Mouse (Mus musculus) brown adipose tissue, adult 24 weeks (tissue): ENCODE measurements around the gene Vmn1r21. TPM values are rescaled to one million over a fixed set of nuclear protein-coding genes. Genes with fewer than 3 reads are reported as not detected.
"Not testable (repeated sequence)": the region's sequence is repeated elsewhere in the genome, so short reads cannot be mapped to it uniquely, and the experiment has no call there.

Experiments used
- H3K27ac ChIP-seq: fragments of 200-500 bp; replicated peaks from 2 replicates; pipeline ENCODE4 v1.5.1; 2012; ENCODE audit warnings: low read depth, mild to moderate bottlenecking, low read length
- H3K4me1 ChIP-seq: fragments of 200-500 bp; 2 replicates; pipeline ENCODE4 v1.6.1; 2012; ENCODE audit warnings: low read length, mixed read lengths; ENCODE audit not compliant: control insufficient read depth, insufficient read depth, insufficient read length
- H3K4me3 ChIP-seq: fragments of 200-500 bp; 2 replicates; pipeline ENCODE4 v1.5.1; 2012; ENCODE audit warnings: low read depth, mild to moderate bottlenecking, low read length, moderate library complexity; ENCODE audit not compliant: insufficient read depth
- polyA plus RNA-seq: library from polyadenylated mRNA; stranded (reverse); fragments of >200 nt; gene quantifications from 2 replicates; pipeline ENCODE4 v1.2.4, GENCODE M21; 2012; ENCODE audit not compliant: missing spikeins, insufficient read depth, insufficient read length

Vmn1r21 gene
- polyA plus RNA-seq: not detected in 2 replicates

DNA sequence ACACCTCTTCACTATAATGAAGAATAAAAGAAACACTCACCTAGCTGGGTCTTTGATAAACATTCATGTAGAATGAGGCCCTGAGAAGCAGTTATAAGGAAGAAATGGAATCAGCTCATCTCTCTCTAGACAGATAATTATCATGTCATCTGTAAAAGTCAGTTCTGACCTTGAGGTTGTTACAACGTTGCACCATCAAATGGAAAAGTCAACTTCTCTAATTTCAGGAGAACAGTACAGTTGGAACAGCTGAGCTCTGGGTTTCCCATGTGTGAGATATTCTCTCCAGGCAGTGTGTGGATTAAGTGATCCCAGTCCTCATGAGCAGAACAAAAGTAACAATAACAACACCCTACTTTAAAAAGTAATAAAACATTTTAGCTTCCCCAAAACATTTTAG lies at the start of gene Vmn1r21:
Gene Vmn1r21 (minus strand): TSS at position 58 of the 400 bp plus-strand sequence.
- H3K4me3 ChIP-seq: no peak within 1 kb of the TSS
- H3K4me1 ChIP-seq: no peaks in the 10 kb centered on the region
- no peak within 1 kb of the TSS for H3K27ac ChIP-seq

DNA sequence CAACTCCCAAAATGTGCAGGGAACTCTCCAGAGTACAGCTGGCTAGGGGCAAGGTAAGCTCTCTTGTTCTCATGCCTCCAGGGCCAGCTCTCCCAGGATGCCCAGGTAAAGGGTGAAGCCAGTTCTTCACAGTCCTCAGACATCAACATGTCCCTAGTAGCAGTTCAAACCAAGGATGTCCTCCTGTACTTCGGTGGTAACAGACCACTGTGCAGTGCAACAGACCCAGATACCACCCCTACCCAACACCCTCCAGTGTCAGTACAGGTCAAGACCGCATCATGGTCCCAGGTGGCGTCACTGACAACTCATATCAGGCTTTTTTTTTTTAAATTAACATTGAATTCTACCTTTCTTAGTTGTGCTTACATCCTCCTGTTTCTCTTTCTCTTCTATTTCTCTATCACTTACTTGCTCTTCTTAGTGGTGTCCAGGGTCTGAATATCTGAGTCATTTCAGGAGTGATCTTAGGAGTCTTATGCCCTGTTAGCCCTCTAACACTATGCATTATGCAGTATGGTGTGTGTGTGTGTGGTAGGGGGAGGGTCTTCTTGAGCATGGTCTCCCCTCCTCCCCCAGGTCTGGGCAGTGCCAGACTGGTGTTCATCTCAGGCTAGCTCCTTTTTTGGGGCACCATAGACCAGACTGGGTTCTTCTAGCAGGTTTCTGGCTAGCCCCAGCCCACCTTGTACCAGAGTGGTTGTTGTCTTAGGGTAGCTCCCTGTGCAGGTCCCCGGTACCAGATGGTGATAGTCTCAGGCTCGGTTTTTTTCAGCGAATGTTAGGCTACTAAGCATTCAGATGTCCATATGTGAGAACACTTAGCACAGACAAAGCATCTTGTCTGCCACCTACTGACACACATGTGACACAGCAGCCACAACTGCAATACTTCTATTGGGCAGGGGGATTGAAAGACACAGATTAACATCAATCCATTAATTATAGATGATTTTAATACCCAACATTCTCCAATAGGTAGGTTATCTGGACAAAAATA lies 9.2 kb upstream of the Vmn1r21 start:
- H3K27ac ChIP-seq: no peak overlapping the region
- H3K4me3 ChIP-seq: no peak overlapping the region
- no peaks in the 10 kb centered on the region for H3K4me1 ChIP-seq

DNA sequence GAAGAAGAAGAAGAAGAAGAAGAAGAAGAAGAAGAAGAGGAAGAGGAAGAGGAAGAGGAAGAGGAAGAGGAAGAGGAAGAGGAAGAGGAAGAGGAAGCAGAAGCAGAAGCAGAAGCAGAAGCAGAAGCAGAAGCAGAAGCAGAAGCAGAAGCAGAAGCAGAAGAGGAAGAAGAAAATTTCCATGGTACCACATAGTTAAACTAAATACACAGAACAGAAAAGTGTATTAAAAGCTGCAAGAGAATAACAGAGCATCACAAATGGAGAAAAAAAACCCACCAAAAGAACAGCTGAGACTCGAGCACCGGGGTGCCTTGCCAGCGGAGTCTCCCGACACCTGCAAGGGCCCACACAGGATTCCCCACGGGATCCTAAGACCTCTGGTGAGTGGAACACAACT lies 1.0 kb upstream of the Vmn1r21 start:
- not testable (repeated sequence) for H3K27ac ChIP-seq, H3K4me3 ChIP-seq, H3K4me1 ChIP-seq

DNA sequence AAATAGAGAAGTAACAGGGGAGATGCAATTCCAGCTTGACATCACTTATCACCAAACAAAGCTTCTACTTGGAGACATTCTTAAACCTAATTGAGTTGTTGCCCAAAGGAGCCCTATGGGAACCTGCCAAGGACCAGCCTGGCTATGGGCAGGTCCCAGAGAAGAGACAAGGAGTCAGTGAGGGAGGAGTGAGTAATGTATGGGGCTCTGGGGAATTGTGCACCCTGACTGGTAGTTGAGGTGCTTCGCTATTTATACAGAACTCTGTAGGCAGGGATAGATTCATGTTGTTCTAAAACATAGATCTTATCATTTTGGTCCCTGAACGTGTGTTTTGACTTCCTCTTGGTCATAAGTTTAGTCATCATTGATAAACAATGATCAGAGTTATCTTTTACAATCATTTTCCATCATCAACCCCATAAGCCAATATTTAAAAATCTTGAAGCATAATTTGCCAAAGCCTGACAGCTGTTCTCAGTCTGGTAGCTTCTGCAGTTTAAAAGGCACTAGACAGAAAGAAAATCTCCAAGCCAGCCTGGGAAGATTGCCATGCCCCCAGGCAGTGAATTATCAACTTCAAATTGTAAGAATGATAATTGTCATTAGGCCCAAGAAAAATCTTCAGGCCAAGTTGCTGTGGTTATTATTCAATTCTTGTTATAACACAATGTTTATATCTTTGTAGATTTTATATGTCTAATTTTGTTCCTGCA lies 10.3 kb downstream of the Vmn1r21 start:
- H3K27ac ChIP-seq: no peak overlapping the region
- no peak overlapping the region for H3K4me3 ChIP-seq
- H3K4me1 ChIP-seq: no peaks in the 10 kb centered on the region

DNA sequence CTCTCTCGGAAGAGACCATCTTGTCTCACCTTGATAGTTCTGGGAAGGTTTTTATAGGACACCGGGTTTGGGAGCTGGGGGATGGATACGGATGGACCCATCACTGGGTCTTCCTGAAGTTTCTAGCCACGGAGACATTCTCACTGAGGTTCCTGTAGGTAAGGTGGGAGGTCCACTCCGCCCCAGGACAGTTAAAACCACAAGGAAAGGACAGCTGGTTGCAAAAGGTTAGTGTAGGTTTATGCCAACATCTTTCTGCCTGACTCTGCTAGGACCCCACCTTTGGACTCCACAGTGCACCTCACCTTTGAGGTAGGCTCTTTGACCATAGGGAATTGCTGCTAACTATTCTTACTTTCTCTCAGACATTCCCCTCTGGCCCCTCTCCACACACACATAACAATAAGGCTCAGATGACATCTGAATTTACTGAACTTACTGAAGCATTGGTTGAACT lies 24.9 kb downstream of the Vmn1r21 start:
- Histone ChIP-seq H3K27ac (no peak overlapping the region), H3K4me1 (no peaks in the 10 kb centered on the region), H3K4me3 (peak overlapping the region; percentile 90)

DNA sequence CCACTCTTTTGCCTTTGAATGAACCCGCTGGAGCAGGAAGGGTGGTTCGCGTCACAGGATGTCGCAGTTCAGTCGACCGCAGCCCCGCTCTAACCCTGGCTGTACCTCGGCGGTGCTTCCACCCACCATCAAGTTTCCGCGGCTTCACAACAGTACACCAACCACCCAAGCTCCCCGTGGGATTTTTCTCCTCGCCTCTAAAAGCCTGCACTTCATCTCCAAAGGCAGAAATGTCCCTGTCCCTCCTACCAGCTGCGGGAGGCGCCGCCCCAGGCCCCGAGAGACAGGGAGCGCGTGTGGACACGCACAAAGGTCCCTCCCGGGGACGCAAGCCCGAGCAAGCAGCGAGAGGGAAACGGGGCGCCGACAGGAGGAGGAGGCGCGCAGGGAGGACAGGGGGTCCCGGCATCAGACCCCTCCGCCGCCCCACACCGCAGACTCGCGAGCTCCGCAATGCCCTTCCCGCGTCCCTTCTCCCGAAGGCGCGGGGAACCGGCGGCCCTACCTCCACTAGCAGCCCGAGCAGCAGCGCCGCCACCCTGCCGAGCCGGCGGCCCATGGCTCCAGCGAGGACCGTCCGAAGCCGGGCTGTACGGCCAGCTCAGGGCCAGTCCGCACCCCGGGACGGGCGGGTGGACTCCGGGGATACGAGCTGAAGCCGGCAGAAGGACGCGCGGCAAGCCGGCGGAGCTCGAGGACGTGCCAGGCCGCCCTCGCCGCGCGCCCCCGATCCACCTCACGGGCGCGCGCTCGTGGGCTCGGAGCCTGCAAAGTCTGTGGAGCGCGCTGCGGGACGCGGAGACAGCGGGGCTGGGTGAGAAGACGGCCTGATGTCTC lies 25.5 kb downstream of the Vmn1r21 start, which contains the start of gene Vopp1:
Gene Vopp1 (minus strand): TSS at position 738 of the 837 bp plus-strand sequence.
- Histone ChIP-seq H3K4me3 (peak within 1 kb of the TSS; percentile 90), H3K27ac (peak within 1 kb of the TSS; percentile 57), H3K4me1 (no peaks in the 10 kb centered on the region)

DNA sequence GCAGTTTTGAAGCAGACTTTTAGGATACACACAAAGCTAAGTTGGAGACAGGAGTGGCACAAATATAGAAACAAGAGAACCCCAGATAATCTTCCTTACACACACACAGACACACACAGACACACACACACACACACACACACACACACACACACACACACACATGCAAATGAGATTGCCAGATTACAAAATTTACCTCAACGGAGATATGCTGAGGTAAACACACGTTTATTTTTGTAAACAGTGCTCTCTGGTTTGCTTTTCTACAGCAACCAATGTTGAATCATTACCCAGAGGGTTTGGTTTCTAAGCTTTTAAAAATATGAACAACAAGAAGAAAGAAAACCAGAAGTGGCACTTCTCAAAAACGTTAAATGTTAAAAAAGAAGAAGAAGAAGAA lies 26.7 kb downstream of the Vmn1r21 start:
- no peaks in the 10 kb centered on the region for H3K4me1 ChIP-seq
- H3K27ac ChIP-seq: no peak overlapping the region
- H3K4me3 ChIP-seq: no peak overlapping the region

DNA sequence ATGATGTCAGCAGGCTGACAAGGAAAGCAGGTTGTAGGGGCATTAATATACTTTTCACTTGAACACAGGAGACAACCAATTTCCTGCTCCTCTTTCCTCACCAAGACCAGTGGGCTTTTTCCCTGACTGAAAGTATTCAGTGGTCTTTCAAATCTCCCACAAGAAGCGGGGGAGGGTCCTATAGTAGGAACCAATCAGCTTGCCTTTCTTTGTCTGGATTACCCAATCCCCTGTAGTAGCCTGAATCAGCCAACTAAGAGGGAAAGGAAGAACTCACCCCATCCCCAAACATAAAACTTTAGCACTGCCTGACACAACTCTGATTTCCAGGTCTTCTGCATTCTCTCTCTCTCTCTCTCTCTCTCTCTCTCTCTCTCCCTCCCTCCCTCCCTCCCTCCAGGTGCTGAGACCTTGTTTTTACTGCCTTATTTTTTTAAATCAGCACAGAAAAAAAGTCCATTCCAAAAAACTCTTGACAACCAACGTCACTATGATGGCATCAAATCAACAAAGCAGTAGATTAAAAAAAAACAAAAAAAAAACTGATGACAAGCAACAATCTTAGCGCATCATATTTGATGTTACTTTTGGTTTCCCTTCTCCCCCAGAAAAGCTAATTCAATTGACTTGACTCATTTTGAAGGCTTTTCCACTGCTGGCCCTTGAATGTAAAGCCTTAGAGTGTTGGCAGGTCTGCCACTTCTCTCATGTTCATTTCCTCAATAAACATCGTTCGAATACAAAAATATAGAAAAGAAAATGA lies 27.3 kb downstream of the Vmn1r21 start:
- no peaks in the 10 kb centered on the region for H3K4me1 ChIP-seq
- H3K4me3 ChIP-seq: no peak overlapping the region; the same call in 1 of the 2 replicates
- H3K27ac ChIP-seq: no peak overlapping the region

DNA sequence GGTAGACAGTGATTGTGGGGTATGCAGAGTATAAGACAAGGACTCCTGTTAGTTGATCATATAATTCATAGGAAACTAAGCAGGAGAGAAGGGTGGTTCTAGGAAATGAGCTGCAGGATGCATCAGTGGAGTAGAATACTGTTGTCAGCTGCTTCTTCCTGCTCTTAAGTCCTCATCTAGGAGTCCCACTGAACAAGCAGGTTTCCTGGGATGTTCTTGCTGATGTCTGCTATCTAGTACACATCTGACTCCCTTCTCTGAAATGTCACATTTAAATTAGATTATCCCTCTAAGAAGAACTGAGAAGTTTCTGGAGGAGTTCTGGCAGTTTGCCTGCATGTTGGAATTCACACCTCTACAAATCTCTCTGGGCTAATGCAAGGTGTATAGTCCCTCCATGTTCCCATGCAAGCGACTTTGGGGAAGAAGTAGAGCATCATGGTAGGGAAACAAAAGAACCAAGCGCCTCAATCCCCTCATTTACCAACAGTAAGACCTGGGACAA lies 35.7 kb downstream of the Vmn1r21 start:
- H3K4me1 ChIP-seq: 0 out of 2 replicates have a peak, but pooled peaks cover 2% of the 10 kb centered on the region
- no peak overlapping the region for H3K4me3 ChIP-seq
- no peak overlapping the region for H3K27ac ChIP-seq

DNA sequence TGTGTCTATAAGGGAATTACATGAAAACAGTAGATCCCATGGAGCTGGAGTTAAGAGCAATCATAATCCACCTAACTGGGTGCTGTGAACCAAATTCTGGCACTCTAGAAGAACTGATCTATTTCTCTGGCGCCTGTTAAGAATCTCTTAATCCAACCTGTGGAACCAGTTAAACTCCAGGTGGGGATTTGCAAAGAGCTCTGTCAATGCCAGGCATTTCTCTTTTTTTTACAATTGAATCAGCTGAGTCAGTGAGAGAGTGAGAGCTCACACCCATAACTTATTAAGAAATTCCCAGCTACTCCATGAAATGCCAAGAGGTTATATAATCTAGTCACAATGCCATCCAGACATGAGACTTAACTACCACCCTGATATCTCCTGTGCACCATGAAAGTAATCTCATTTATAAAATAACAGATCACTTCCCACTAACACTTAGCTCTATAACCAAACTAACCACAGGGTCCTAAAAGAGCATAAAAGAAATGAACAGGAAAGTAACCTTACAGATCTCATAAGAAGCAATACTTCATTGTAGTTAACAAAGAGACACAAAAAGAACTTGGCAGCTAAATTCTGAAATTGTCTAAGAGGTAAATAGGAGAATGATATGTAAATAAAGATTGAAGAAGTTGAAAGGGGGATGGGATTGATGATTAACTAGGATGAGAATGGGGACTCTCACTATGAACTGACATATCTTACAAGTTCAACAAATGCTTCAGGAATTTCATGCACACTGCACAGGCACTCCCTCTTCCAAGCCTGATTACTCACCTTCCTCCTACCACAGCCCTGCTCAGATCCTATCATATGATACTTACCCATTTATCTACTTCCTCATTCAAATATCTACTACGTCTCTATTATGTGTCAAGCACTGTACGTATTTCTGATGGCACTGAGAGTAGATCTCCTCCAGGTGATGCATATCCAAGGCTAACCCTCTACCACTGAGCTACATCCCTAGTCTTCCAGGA lies 38.1 kb downstream of the Vmn1r21 start:
- H3K4me1 ChIP-seq: 0 out of 2 replicates have a peak, but pooled peaks cover 2% of the 10 kb centered on the region
- H3K27ac ChIP-seq: no peak overlapping the region
- H3K4me3 ChIP-seq: no peak overlapping the region

DNA sequence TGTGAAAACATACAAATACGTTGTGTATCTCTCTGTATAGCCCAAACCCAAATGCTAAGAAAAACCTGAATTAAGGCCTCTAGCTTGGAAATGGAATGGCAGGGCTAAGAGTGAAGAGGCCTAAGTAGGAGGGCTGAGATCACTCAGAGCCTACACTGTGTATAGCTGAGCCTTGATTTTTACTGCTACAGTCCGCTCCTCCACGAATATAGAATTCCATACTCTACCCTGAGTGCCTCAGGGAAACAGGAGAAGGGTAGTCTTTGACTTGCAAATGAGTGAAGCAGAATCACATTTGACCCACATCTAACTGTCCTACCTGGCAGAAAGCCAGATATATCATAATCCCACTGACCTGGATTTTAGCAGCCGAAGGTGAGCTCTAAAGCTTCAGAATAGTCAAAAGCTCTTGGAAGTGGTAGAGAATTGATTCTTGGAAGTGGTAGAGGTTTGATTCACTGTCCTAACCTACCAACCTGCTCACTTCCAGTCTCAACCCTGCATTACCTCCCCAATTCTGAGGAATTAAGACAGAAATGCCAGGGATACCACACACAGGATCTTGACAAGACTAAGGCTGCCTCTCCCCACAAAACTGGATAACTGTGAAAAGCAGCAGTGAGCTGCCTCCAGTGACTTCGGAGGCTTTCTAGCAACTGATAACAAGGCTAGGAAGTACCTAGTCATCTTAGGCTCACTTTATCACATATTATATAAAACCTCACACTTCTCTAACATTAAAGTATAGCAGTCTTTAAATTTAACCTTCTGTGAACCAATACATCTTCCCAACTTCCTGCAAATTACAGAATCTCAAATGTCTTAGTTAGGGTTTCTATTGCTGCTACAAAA lies 44.7 kb downstream of the Vmn1r21 start:
- Histone ChIP-seq H3K27ac (no peak overlapping the region), H3K4me1 (no peaks in the 10 kb centered on the region), H3K4me3 (no peak overlapping the region)

DNA sequence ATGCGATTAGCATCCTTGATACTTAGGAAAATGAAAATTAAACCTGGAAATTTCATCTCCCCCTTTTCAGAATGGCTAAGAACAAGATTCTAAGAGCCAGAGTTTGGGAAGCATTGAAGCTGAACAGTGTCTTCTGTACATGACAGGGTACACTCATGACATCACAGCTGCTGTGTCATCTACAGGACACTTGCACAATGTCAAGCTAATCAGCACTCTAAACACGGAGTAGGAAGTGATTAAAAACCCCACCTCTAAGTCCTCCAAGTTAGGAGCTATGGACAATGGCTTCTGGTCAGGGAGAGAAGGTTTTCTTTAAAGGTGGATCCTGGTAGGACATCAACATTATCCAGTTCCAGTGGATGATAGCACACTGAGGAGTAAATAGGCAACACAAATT lies 47.0 kb downstream of the Vmn1r21 start:
- Histone ChIP-seq H3K4me1 (no peaks in the 10 kb centered on the region), H3K4me3 (no peak overlapping the region), H3K27ac (no peak overlapping the region)
